Mouse (Mus musculus): ENCODE measurements around the gene Rfx4. TPM values are rescaled to one million over a fixed set of nuclear protein-coding genes. Genes with fewer than 3 reads are reported as not detected.

The Rfx4 gene
- polyA plus RNA-seq, 1 experiment from 2014 or later: 62.9 TPM

GRCm38 (mm10) chr10:84885341-84885884 lies 129.6 kb downstream of the Rfx4 start:
- DNase-seq (ENCODE audit: low spot score): no peak
- whole genome bisulfite sequencing: 49% methylated on average over 5 of the region's 5 CpGs
- 0 out of 2 replicates have a peak, but pooled peaks cover 2% of the 10 kb centered on the region for H3K36me3 ChIP-seq (ENCODE audit: control insufficient read depth, insufficient read depth, low read length)
- no peaks in the 10 kb centered on the region for H3K27me3 ChIP-seq (ENCODE audit: control insufficient read depth, insufficient read depth, low read length)
- no peak for ATAC-seq (ENCODE audit: insufficient read depth, low FRiP score, low TSS enrichment)
- no peaks in the 10 kb centered on the region for H3K4me1 ChIP-seq (ENCODE audit: control insufficient read depth, insufficient read depth, low read length)
- no peak overlapping the region for H3K4me3 ChIP-seq (ENCODE audit: low read depth, low read length)
- no peaks in the 10 kb centered on the region for H3K9me3 ChIP-seq (ENCODE audit: control insufficient read depth, low read length)
- no peak overlapping the region for H3K4me2 ChIP-seq (ENCODE audit: low read depth)
- no peak overlapping the region for H3K9ac ChIP-seq (ENCODE audit: low read length)
- H3K27ac ChIP-seq (ENCODE audit: low read depth, low read length): no peak overlapping the region

- no peaks in the 10 kb centered on the region for H3K9me3 ChIP-seq (ENCODE audit: control insufficient read depth, low read length)
- no peak overlapping the region for H3K4me2 ChIP-seq (ENCODE audit: low read depth)
- H3K4me3 ChIP-seq (ENCODE audit: low read depth, low read length): no peak overlapping the region
- H3K27ac ChIP-seq (ENCODE audit: low read depth, low read length): no peak overlapping the region
- no peaks in the 10 kb centered on the region for H3K4me1 ChIP-seq (ENCODE audit: control insufficient read depth, insufficient read depth, low read length)
- 14% methylated on average over 6 of the region's 6 CpGs for WGBS
- H3K27me3 ChIP-seq (ENCODE audit: control insufficient read depth, insufficient read depth, low read length): no peaks in the 10 kb centered on the region
- H3K36me3 ChIP-seq (ENCODE audit: control insufficient read depth, insufficient read depth, low read length): no peaks in the 10 kb centered on the region
- H3K9ac ChIP-seq (ENCODE audit: low read length): no peak overlapping the region
- DNase-seq (ENCODE audit: low spot score) (no peak), ATAC-seq (ENCODE audit: insufficient read depth, low FRiP score, low TSS enrichment) (no peak)
Observed at GRCm38 (mm10) chr10:84886221-84886627, 130.4 kb downstream of the Rfx4 start.

- 77% methylated on average over 8 of the region's 8 CpGs for WGBS
- DNase-seq (ENCODE audit: low spot score) (no peak), ATAC-seq (ENCODE audit: insufficient read depth, low FRiP score, low TSS enrichment) (no peak)
- H3K36me3 ChIP-seq (ENCODE audit: control insufficient read depth, insufficient read depth, low read length): no peaks in the 10 kb centered on the region
- H3K27me3 ChIP-seq (ENCODE audit: control insufficient read depth, insufficient read depth, low read length): no peaks in the 10 kb centered on the region
- no peak overlapping the region for H3K27ac ChIP-seq (ENCODE audit: low read depth, low read length)
- no peaks in the 10 kb centered on the region for H3K4me1 ChIP-seq (ENCODE audit: control insufficient read depth, insufficient read depth, low read length)
- H3K9ac ChIP-seq (ENCODE audit: low read length): no peak overlapping the region
- no peak overlapping the region for H3K4me3 ChIP-seq (ENCODE audit: low read depth, low read length)
- H3K4me2 ChIP-seq (ENCODE audit: low read depth): no peak overlapping the region
- no peaks in the 10 kb centered on the region for H3K9me3 ChIP-seq (ENCODE audit: control insufficient read depth, low read length)
Observed at GRCm38 (mm10) chr10:84886785-84887184, 130.9 kb downstream of the Rfx4 start.

- Histone ChIP-seq H3K9ac (ENCODE audit: low read length) (no peak overlapping the region), H3K36me3 (ENCODE audit: control insufficient read depth, insufficient read depth, low read length) (no peaks in the 10 kb centered on the region), H3K9me3 (ENCODE audit: control insufficient read depth, low read length) (no peaks in the 10 kb centered on the region), H3K27ac (ENCODE audit: low read depth, low read length) (no peak overlapping the region), H3K4me1 (ENCODE audit: control insufficient read depth, insufficient read depth, low read length) (no peaks in the 10 kb centered on the region), H3K4me2 (ENCODE audit: low read depth) (no peak overlapping the region), H3K4me3 (ENCODE audit: low read depth, low read length) (no peak overlapping the region), H3K27me3 (ENCODE audit: control insufficient read depth, insufficient read depth, low read length) (no peaks in the 10 kb centered on the region)
- WGBS: 55% methylated on average over 4 of the region's 4 CpGs
- DNase-seq (ENCODE audit: low spot score) (no peak), ATAC-seq (ENCODE audit: insufficient read depth, low FRiP score, low TSS enrichment) (no peak)
Observed at GRCm38 (mm10) chr10:84889096-84889846, 133.4 kb downstream of the Rfx4 start.

- ATAC-seq (ENCODE audit: insufficient read depth, low FRiP score, low TSS enrichment): no peak
- Histone ChIP-seq H3K4me1 (ENCODE audit: control insufficient read depth, insufficient read depth, low read length) (no peaks in the 10 kb centered on the region), H3K27me3 (ENCODE audit: control insufficient read depth, insufficient read depth, low read length) (no peaks in the 10 kb centered on the region), H3K4me2 (ENCODE audit: low read depth) (no peak overlapping the region), H3K9me3 (ENCODE audit: control insufficient read depth, low read length) (no peaks in the 10 kb centered on the region), H3K27ac (ENCODE audit: low read depth, low read length) (no peak overlapping the region), H3K4me3 (ENCODE audit: low read depth, low read length) (no peak overlapping the region), H3K9ac (ENCODE audit: low read length) (no peak overlapping the region), H3K36me3 (ENCODE audit: control insufficient read depth, insufficient read depth, low read length) (peaks cover 4% of the 10 kb centered on the region; the same call in 1 of the 2 replicates)
- WGBS: 93% methylated on average over 10 of the region's 10 CpGs
- DNase-seq (ENCODE audit: low spot score): no peak
Observed at GRCm38 (mm10) chr10:84895810-84896358, 140.0 kb downstream of the Rfx4 start.

- Histone ChIP-seq H3K9ac (ENCODE audit: low read length) (no peak overlapping the region), H3K36me3 (ENCODE audit: control insufficient read depth, insufficient read depth, low read length) (peaks cover 4% of the 10 kb centered on the region; the same call in 1 of the 2 replicates), H3K27me3 (ENCODE audit: control insufficient read depth, insufficient read depth, low read length) (no peaks in the 10 kb centered on the region), H3K9me3 (ENCODE audit: control insufficient read depth, low read length) (no peaks in the 10 kb centered on the region), H3K4me1 (ENCODE audit: control insufficient read depth, insufficient read depth, low read length) (no peaks in the 10 kb centered on the region), H3K4me3 (ENCODE audit: low read depth, low read length) (no peak overlapping the region), H3K4me2 (ENCODE audit: low read depth) (no peak overlapping the region), H3K27ac (ENCODE audit: low read depth, low read length) (no peak overlapping the region)
- ATAC-seq (ENCODE audit: insufficient read depth, low FRiP score, low TSS enrichment): no peak
- no peak for DNase-seq (ENCODE audit: low spot score)
- 82% methylated on average over 9 of the region's 9 CpGs for WGBS
Observed at GRCm38 (mm10) chr10:84896941-84897930, 141.4 kb downstream of the Rfx4 start.

GRCm38 (mm10) chr10:84898144-84898979 lies 142.5 kb downstream of the Rfx4 start:
- no peak overlapping the region for H3K27ac ChIP-seq (ENCODE audit: low read depth, low read length)
- H3K4me1 ChIP-seq (ENCODE audit: control insufficient read depth, insufficient read depth, low read length): no peaks in the 10 kb centered on the region
- 54% methylated on average over 3 of the region's 3 CpGs for WGBS
- no peak overlapping the region for H3K4me2 ChIP-seq (ENCODE audit: low read depth)
- H3K9me3 ChIP-seq (ENCODE audit: control insufficient read depth, low read length): no peaks in the 10 kb centered on the region
- ATAC-seq (ENCODE audit: insufficient read depth, low FRiP score, low TSS enrichment): no peak
- no peak overlapping the region for H3K9ac ChIP-seq (ENCODE audit: low read length)
- H3K36me3 ChIP-seq (ENCODE audit: control insufficient read depth, insufficient read depth, low read length): peaks cover 4% of the 10 kb centered on the region; the same call in 1 of the 2 replicates
- no peaks in the 10 kb centered on the region for H3K27me3 ChIP-seq (ENCODE audit: control insufficient read depth, insufficient read depth, low read length)
- DNase-seq (ENCODE audit: low spot score): no peak
- H3K4me3 ChIP-seq (ENCODE audit: low read depth, low read length): no peak overlapping the region

- Histone ChIP-seq H3K4me1 (ENCODE audit: control insufficient read depth, insufficient read depth, low read length) (0 out of 2 replicates have a peak, but pooled peaks cover 4% of the 10 kb centered on the region), H3K9ac (ENCODE audit: low read length) (no peak overlapping the region), H3K36me3 (ENCODE audit: control insufficient read depth, insufficient read depth, low read length) (no peaks in the 10 kb centered on the region), H3K27me3 (ENCODE audit: control insufficient read depth, insufficient read depth, low read length) (no peaks in the 10 kb centered on the region), H3K4me2 (ENCODE audit: low read depth) (no peak overlapping the region), H3K9me3 (ENCODE audit: control insufficient read depth, low read length) (no peaks in the 10 kb centered on the region), H3K4me3 (ENCODE audit: low read depth, low read length) (no peak overlapping the region), H3K27ac (ENCODE audit: low read depth, low read length) (no peak overlapping the region)
- ATAC-seq (ENCODE audit: insufficient read depth, low FRiP score, low TSS enrichment) (no peak), DNase-seq (ENCODE audit: low spot score) (no peak)
- 78% methylated on average over 5 of the region's 5 CpGs for WGBS
Observed at GRCm38 (mm10) chr10:84901676-84902075, 145.8 kb downstream of the Rfx4 start.
